Comparison of ENCODE assay signal across 10 mouse cellular contexts in genomic region chr2:51099987-51100386, GRCm38 (mm10). TPM values are rescaled to one million over a fixed set of nuclear protein-coding genes. Genes with fewer than 3 reads are reported as not detected.
DNase-seq lines count a peak whose midpoint lies in the region; ATAC-seq and TF ChIP-seq lines count a peak whose summit lies in the region.
"Had no signal": no experiment of that assay in that cellular context is flagged by ENCODE, and none has a peak within 500 bp of the region (broad histone marks: within the 10 kb centered on the region; RNA-seq: fewer than 3 reads in every experiment).

No protein-coding gene starts in this region.

- no peak overlapping the region for H3K4me3 ChIP-seq in forebrain, embryonic 13.5 days
- no peak overlapping the region for H3K4me3 ChIP-seq in forebrain, embryonic 14.5 days (ENCODE audit: low read depth, low read length)
- no peak overlapping the region for H3K4me3 ChIP-seq in midbrain, postnatal 0 days (ENCODE audit: low read depth, low read length)
- H3K4me3 ChIP-seq: embryonic facial prominence, embryonic 12.5 days; limb, embryonic 12.5 days had no signal

- no peaks in the 10 kb centered on the region for H3K9me3 ChIP-seq in forebrain, embryonic 13.5 days (replicated peaks)
- H3K9me3 ChIP-seq in forebrain, embryonic 14.5 days (replicated peaks; ENCODE audit: control insufficient read depth, low read length) = no peaks in the 10 kb centered on the region
- H3K9me3 ChIP-seq in midbrain, postnatal 0 days (ENCODE audit: low read length) = no peaks in the 10 kb centered on the region
- H3K9me3 ChIP-seq: embryonic facial prominence, embryonic 12.5 days; limb, embryonic 12.5 days had no signal

- no peak overlapping the region for H3K9ac ChIP-seq in forebrain, embryonic 13.5 days
- no peak overlapping the region for H3K9ac ChIP-seq in forebrain, embryonic 14.5 days (ENCODE audit: low read length)
- H3K9ac ChIP-seq in midbrain, postnatal 0 days (replicated peaks; ENCODE audit: low read length, poor library complexity, severe bottlenecking) = no peak overlapping the region
- H3K9ac ChIP-seq: embryonic facial prominence, embryonic 12.5 days; limb, embryonic 12.5 days had no signal

- no peak for TF ChIP-seq CTCF in midbrain, postnatal 0 days (IDR thresholded peaks at IDR 0.05)

- no peak overlapping the region for H3K4me2 ChIP-seq in forebrain, embryonic 13.5 days
- H3K4me2 ChIP-seq in forebrain, embryonic 14.5 days (ENCODE audit: low read length) = no peak overlapping the region
- H3K4me2 ChIP-seq in midbrain, postnatal 0 days (ENCODE audit: low read depth, low read length, poor library complexity, severe bottlenecking) = no peak overlapping the region
- H3K4me2 ChIP-seq: embryonic facial prominence, embryonic 12.5 days; limb, embryonic 12.5 days had no signal

- H3K27me3 ChIP-seq in forebrain, embryonic 13.5 days = no peaks in the 10 kb centered on the region
- no peaks in the 10 kb centered on the region for H3K27me3 ChIP-seq in forebrain, embryonic 14.5 days (replicated peaks; ENCODE audit: control insufficient read depth, insufficient read depth, low read length)
- H3K27me3 ChIP-seq in midbrain, postnatal 0 days (ENCODE audit: insufficient read depth, low read length) = no peaks in the 10 kb centered on the region
- H3K27me3 ChIP-seq: embryonic facial prominence, embryonic 12.5 days; limb, embryonic 12.5 days had no signal

- intact Hi-C loops in heart, postnatal 25 days (cut with DNase I) = no loop called here

- peaks cover 13% of the 10 kb centered on the region; the same call in 1 of the 2 replicates for H3K4me1 ChIP-seq in forebrain, embryonic 13.5 days
- H3K4me1 ChIP-seq in forebrain, embryonic 14.5 days (ENCODE audit: control insufficient read depth, insufficient read depth, low read length) = 0 out of 2 replicates have a peak, but pooled peaks cover 7% of the 10 kb centered on the region
- H3K4me1 ChIP-seq in midbrain, postnatal 0 days (ENCODE audit: insufficient read depth, low read length) = no peaks in the 10 kb centered on the region
- H3K4me1 ChIP-seq: limb, embryonic 12.5 days had no signal

- 57% methylated on average over 9 of the region's 9 CpGs for WGBS in forebrain, embryonic 13.5 days
- 57% methylated on average over 9 of the region's 9 CpGs for WGBS in forebrain, embryonic 14.5 days
- WGBS in midbrain, postnatal 0 days = 50% methylated on average over 9 of the region's 9 CpGs

- H3K36me3 ChIP-seq in forebrain, embryonic 13.5 days (ENCODE audit: poor library complexity, severe bottlenecking) = no peaks in the 10 kb centered on the region
- no peaks in the 10 kb centered on the region for H3K36me3 ChIP-seq in forebrain, embryonic 14.5 days (ENCODE audit: control insufficient read depth, insufficient read depth, low read length)
- no peaks in the 10 kb centered on the region for H3K36me3 ChIP-seq in midbrain, postnatal 0 days (ENCODE audit: insufficient read depth, low read length)
- H3K36me3 ChIP-seq: embryonic facial prominence, embryonic 12.5 days; limb, embryonic 12.5 days had no signal

- no peak for DNase-seq in forebrain, embryonic 14.5 days (ENCODE audit: low spot score)
- peak; percentile 24 to 30 for DNase-seq in right cerebral cortex, postnatal 10 days (ENCODE audit: low spot score in 2 of 2)
- DNase-seq in right cerebral cortex, postnatal 14 days = no peak
- DNase-seq in heart, postnatal 25 days (ENCODE audit: low spot score) = peak; percentile 16
- DNase-seq in midbrain, postnatal 0 days (ENCODE audit: low spot score) = peak; percentile 58
- DNase-seq in embryo, embryonic 10.5 days (ENCODE audit: low spot score) = no peak
- DNase-seq in yolk sac, embryonic 10.5 days (ENCODE audit: low spot score) = no peak

- 0 out of 2 replicates have a peak overlapping the region, but pooled peaks have one; percentile 21 for H3K27ac ChIP-seq in forebrain, embryonic 13.5 days
- no peak overlapping the region for H3K27ac ChIP-seq in forebrain, embryonic 14.5 days (ENCODE audit: low read depth, low read length)
- H3K27ac ChIP-seq in midbrain, postnatal 0 days (ENCODE audit: low read depth, low read length) = no peak overlapping the region
- H3K27ac ChIP-seq: embryonic facial prominence, embryonic 12.5 days; limb, embryonic 12.5 days had no signal

- ATAC-seq in forebrain, embryonic 13.5 days = no peak
- no peak for ATAC-seq in forebrain, embryonic 14.5 days
- no peak for ATAC-seq in midbrain, postnatal 0 days (ENCODE audit: low FRiP score)

RNA-seq across cellular contexts. Expression of gene Rnd3, which starts 48.9 kb away (rescaled TPM):
- 199 and 207 TPM in 2 replicates for polyA plus RNA-seq in forebrain, embryonic 13.5 days (2015; fragmentation: Nextera tagmentation; extraction: Ambion mirVana)
- 191 and 206 TPM in 2 replicates for polyA plus RNA-seq in forebrain, embryonic 14.5 days (2014; fragmentation: Nextera tagmentation; extraction: Ambion mirVana)
- 10 to 100 TPM; 20.9 to 22.3 TPM for total RNA-seq in heart, postnatal 25 days (2021)
- 70.4 and 73.9 TPM in 2 replicates for total RNA-seq in midbrain, postnatal 0 days (2014; rRNA removed)
- 81.1 and 88.9 TPM in 2 replicates for polyA plus RNA-seq in midbrain, postnatal 0 days (2015; fragmentation: Nextera tagmentation; extraction: Ambion mirVana)

Comparison
In these comparisons a context has a peak if more than half of its experiments do, and no peak if none do; other contexts are left out.
1. DNase-seq: peak in right cerebral cortex, postnatal 10 days (2 of 2), heart, postnatal 25 days (single experiment) and midbrain, postnatal 0 days (single experiment); none in forebrain, embryonic 14.5 days (single experiment), right cerebral cortex, postnatal 14 days (single experiment), embryo, embryonic 10.5 days (single experiment) and yolk sac, embryonic 10.5 days (single experiment).